Comparison of ENCODE assay signal across 8 mouse cellular contexts in the genomic region with DNA sequence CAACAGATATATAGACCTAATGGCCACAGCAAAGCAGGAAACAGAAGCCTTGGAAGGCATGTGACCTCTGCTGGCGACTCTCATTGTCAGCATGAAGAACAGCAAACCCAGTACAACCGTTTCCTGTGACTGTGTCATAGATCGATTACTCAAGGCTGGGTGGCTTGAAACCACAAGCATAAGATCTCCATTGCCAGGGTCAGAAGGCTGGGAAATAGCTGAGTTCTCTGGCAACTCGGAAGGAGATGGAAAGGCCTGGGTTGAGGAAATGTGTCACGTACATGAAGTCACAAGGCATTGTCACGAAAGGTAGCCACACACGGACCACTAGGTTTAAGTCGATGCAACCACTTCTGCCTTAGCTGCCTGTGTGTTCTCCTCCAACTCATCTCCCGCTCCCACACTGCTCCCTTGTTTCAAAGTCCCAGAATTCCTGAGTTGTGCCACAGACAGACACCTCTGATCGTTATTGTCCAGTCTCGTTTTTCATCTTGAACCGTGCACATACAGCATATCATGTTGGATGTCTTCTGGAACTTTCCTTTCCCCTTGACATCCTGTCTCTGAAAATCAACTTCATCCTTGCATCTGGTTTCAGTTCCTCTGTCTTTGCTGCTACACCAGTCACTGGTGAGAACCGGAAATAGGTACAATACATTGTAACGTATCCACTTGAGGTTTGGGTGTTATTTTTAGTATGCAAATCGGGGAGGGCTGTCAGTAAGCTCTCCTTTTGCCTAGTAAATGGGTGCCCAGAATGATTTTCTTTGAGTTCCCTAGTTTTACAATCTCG. TPM values are rescaled to one million over a fixed set of nuclear protein-coding genes. Genes with fewer than 3 reads are reported as not detected.
DNase-seq lines count a peak whose midpoint lies in the region; ATAC-seq lines count a peak whose summit lies in the region.

No protein-coding gene starts in this region.

- no peak for ATAC-seq in heart, embryonic 13.5 days (ENCODE audit: extremely low read depth, insufficient number of reproducible peaks, low FRiP score, low TSS enrichment)
- ATAC-seq in activated CD4-positive, CD25-positive, alpha-beta regulatory T cell, adult 4 months = peak; percentile 91

- no peaks in the 10 kb centered on the region for H3K36me3 ChIP-seq in heart, embryonic 13.5 days

- H3K27ac ChIP-seq in heart, embryonic 13.5 days (replicated peaks) = peak overlapping the region; percentile 41; the same call in 1 of the 2 replicates

- no peak for DNase-seq in heart, postnatal 4 days
- peak; percentile 23 to 32 for DNase-seq in kidney, postnatal 36 days
- DNase-seq in spleen, postnatal 10 days (ENCODE audit: low spot score in 2 of 2) = peak; percentile 53 to 56
- no peak for DNase-seq in gastrocnemius, postnatal 14 days
- no peak for DNase-seq in retina, embryonic 14.5 days (ENCODE audit: low spot score)
- DNase-seq in gastrocnemius, postnatal 25 days = no peak

- intact Hi-C loops in gastrocnemius, postnatal 14 days (cut with DNase I; ENCODE audit: low total_unique reads) = no loop called here

- no peak overlapping the region for H3K9ac ChIP-seq in heart, embryonic 13.5 days

- WGBS in heart, embryonic 13.5 days = 64% methylated on average over 16 of the region's 16 CpGs

- H3K4me1 ChIP-seq in heart, embryonic 13.5 days = peaks cover 23% of the 10 kb centered on the region

- no peaks in the 10 kb centered on the region for H3K27me3 ChIP-seq in heart, embryonic 13.5 days (replicated peaks)

- no peak overlapping the region for H3K4me3 ChIP-seq in heart, embryonic 13.5 days

- H3K4me2 ChIP-seq in heart, embryonic 13.5 days = peak overlapping the region; percentile 2; the same call in 1 of the 2 replicates

- peaks cover 5% of the 10 kb centered on the region for H3K9me3 ChIP-seq in heart, embryonic 13.5 days

RNA-seq across cellular contexts. Expression of gene Ggta1, which starts 32.7 kb away (rescaled TPM):
- polyA plus RNA-seq in heart, embryonic 13.5 days (2015; fragmentation: Nextera tagmentation; extraction: Ambion mirVana) = 30.9 and 32.5 TPM in 2 replicates
- 10 to 100 TPM; 21.5 to 22.3 TPM for total RNA-seq in heart, postnatal 4 days (2021)
- 10 to 100 TPM; 19.3 to 23.3 TPM for polyA plus RNA-seq in activated CD4-positive, CD25-positive, alpha-beta regulatory T cell, adult 4 months (2017; shearing (Covaris generic))
- 10 to 100 TPM; 11.1 to 15.6 TPM for total RNA-seq in gastrocnemius, postnatal 14 days (2021)
- total RNA-seq in gastrocnemius, postnatal 25 days (2021) = 10 to 100 TPM in 1 of 2 experiments, 1 to 10 TPM in 1; 8.7 to 10.2 TPM

Comparison
In these comparisons a context has a peak if more than half of its experiments do, and no peak if none do; other contexts are left out.
1. DNase-seq: peak in kidney, postnatal 36 days (2 of 2) and spleen, postnatal 10 days (2 of 2); none in heart, postnatal 4 days (single experiment), gastrocnemius, postnatal 14 days (single experiment), retina, embryonic 14.5 days (single experiment) and gastrocnemius, postnatal 25 days (single experiment).